Mouse (Mus musculus) thymus, adult 2 months (tissue): ENCODE results near the gene Pkp1.

ENCODE experiments used
- CTCF ChIP-seq: fragments of 200-500 bp; IDR thresholded peaks from 2 replicates; pipeline ENCODE4 v1.5.1; 2012; ENCODE audit warnings: mild to moderate bottlenecking, control low read depth, low read length, moderate library complexity, borderline replicate concordance; ENCODE audit not compliant: control insufficient read depth, poor library complexity, insufficient read depth; ENCODE audit errors: extremely low read depth
- POLR2A ChIP-seq: fragments of 200-500 bp; IDR thresholded peaks from 2 replicates; pipeline ENCODE4 v1.6.1; 2012; ENCODE audit warnings: mild to moderate bottlenecking, low read length, control low read depth, moderate library complexity; ENCODE audit not compliant: control insufficient read depth, poor library complexity, insufficient read depth; ENCODE audit errors: extremely low read depth

DNA sequence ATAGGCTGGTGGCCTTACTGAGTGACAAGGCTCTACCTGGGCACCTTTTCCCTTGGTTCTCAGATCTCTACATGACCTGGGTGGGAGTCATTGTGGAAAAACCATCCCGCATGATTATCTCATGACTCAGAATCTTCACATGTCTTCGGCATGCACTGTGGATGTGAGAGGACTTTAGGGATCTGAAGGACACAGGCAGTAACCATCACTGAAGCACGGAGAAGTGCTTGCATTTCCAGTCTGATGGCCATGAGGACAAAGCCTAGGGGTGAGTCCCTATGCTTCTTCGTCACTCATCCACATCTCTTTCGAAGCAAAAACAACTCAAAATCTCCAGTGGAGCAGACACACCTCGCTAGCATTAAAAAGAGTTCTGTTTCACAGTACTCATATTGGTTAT, 19.7 kb downstream of the Pkp1 start:
- no peak for TF ChIP-seq CTCF
- no peak for TF ChIP-seq POLR2A
